Mouse (Mus musculus) cortical plate, adult 2 months (tissue): ENCODE results near the gene Ddr2.

Source experiments
- CTCF ChIP-seq: fragments of 200-500 bp; IDR thresholded peaks from 2 replicates; pipeline ENCODE4 v1.5.1; 2011; ENCODE audit warnings: mild to moderate bottlenecking, control low read depth, low read length; ENCODE audit not compliant: insufficient read depth; ENCODE audit errors: extremely low read depth
- POLR2A ChIP-seq: fragments of 200-500 bp; IDR thresholded peaks from 2 replicates; pipeline ENCODE4 v1.6.1; 2011; ENCODE audit warnings: mild to moderate bottlenecking, low read length, control low read depth; ENCODE audit not compliant: insufficient read depth; ENCODE audit errors: extremely low read depth

- TF ChIP-seq CTCF (no peak), POLR2A (no peak)
These were observed 101.3 kb downstream of the Ddr2 start for GRCm38 (mm10) chr1:170009296-170009695.
